Mouse (Mus musculus) gastrocnemius, postnatal 36 days (tissue): Measurements from ENCODE around the gene Cryba1. TPM values are rescaled to one million over a fixed set of nuclear protein-coding genes. Genes with fewer than 3 reads are reported as not detected.
"Not testable (repeated sequence)": the region's sequence is repeated elsewhere in the genome, so short reads cannot be mapped to it uniquely, and the experiment has no call there.

Source experiments
- DNase-seq, 2 experiments: peaks; one replicate each; pipeline ENCODE4 v3.0.0; 2022
- intact Hi-C: fragments of 180-260 bp; cut with DNase I; formaldehyde crosslinking; loops from one replicate; pipeline ENCODE4 v1.15.1; 2025
- long read RNA-seq, 2 experiments: library from polyadenylated mRNA; stranded (forward); transcript quantifications; one replicate each; pipeline ENCODE4 v2.0.0; 2021
- total RNA-seq, 2 experiments: library from RNA; stranded (reverse); gene quantifications; 2 replicates each; pipeline ENCODE4 v1.2.3; 2021

Gene Cryba1
- not detected for total RNA-seq
- long read RNA-seq, experiment 1: 0 reads
- long read RNA-seq, experiment 2: 0 reads

- intact Hi-C loops: no loop called here
- no peak for DNase-seq
Observed at GRCm38 (mm10) chr11:77725183-77725582, at the start of gene Cryba1. Gene Cryba1 (minus strand): TSS chr11:77725283.

GRCm38 (mm10) chr11:77771879-77772713, 47.0 kb upstream of the Cryba1 start:
- DNase-seq: no peak
- intact Hi-C loops: no loop called here

- intact Hi-C loops: no loop called here
- DNase-seq: no peak
Observed at GRCm38 (mm10) chr11:77770346-77770745, 45.3 kb upstream of the Cryba1 start.

- intact Hi-C loops: no loop called here
- no peak for DNase-seq
Observed at GRCm38 (mm10) chr11:77769496-77769895, 44.4 kb upstream of the Cryba1 start.

DNA sequence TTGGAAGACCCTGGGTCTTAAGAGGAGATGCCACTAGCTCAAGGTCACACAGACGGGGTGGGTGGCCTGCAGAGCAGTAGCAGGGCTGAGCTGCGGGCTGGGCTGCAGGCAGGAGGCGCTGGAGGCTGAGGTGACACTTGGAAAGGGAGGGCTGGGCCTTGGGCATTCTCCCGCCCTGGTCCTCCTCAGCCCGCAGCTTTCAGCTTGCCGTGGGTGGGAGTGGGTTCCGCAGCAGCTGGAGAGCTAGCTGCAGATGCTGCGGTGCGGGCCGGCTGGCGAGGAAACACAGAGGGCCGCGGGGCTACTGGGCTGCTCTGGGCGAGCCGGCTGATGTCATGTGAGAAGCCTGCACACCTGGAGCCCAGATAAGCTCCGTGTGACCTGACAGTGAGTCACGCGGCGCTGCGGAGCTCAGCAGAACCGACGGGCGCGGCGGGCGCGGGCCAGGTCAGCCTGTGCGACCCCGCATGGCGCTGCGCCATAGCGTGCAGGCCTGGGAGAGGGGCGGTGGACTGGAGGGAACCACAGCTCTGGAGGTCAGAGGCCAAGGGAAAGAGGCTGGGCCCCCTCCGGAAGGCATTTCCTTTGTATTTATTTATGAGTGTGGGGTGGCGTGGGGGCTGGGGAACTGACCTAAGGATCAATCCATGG, 41.4 kb upstream of the Cryba1 start:
- DNase-seq: no peak
- intact Hi-C loops: no loop called here

DNA sequence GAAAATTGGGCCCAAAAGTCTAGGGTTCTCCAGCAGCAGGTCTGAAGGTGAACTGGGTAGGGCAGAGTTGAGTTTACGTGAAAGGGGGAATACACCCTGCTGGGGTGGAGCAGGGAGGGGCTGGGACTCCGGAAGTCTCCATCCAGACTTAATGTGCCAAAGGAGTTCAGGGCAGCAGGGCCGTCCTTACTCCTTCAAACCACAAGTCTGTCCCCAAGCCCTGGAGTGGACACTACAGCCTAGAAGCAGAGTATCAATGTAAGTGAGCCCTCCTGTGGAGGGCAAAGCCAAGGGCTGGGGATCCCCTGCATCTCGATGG, 40.3 kb upstream of the Cryba1 start:
- intact Hi-C loops: loop anchor here (2.0 kb wide), 1 partner anchor 27 kb away; no protein-coding TSS in a partner anchor
- no peak for DNase-seq

DNA sequence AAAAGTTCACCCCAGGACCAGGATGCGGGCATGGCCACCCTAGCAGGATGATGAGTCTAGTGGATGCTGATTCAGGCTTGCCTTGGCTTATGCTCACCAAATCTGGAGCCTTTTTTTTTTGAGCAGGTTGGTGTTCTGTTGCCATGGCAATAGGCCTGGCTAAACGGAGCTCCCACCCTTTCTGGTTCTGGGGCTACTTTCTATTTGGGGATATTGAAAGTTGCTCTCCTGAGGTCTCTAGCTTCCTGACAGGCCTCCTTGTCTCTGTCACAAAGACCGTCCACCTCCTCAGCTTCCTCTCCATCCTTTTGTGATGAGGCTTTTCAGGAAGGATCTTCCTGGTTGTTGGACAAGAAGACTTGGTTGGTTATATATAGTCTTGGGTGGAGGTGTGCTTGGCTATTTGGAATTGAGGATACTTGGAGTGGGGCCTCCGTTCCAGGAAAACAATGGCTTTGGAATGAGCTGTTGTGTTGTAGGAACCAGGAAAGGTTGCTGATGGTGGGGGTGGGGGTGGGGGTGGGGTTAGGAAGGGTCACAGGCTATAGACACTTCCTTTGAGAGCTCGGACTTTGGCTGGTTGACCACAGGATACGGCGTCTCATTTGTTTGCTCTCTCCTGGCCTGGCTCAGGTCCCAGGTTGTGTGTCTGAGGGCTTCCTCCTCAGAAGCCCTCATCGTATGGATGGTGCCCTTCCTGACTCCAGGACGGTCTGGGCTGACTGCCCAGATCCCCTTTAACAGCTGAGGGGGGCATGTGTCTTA, 39.8 kb upstream of the Cryba1 start:
- intact Hi-C loops: loop anchor here (2.0 kb wide), 1 partner anchor 28 kb away; no protein-coding TSS in a partner anchor

DNA sequence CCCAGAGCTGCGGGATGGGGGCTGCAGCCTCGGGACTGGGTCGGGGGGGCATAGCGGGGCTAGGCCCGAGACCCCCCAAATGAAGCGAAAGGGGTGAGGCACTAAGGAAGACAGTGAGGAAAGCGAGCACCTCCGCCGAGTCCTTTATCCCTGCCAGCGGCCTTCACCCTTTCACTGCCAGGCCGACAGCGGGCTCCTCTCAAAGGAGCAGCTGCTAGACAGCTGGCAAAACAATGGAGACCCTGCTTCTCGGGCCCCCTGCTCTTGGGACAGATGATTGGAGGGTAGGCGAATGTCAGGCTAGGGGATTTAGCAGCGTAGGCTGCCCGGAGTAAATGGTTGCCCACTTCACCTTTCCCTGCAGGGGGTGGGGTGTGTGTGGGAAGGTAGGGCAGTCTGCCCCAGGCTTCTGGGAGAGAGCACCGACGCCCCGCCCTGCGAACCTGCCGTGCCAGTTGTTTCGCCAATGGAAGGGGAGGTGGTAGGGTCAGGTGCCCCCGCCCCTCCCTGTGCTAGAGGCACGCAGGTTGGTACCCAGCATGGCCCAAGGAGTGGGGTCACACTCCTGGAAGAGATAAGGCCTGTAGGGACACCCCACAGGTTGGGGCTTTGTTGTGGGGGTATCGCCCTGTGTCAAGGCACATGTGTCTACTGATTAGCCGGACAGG, 38.7 kb upstream of the Cryba1 start:
- DNase-seq: no peak

More for the DNA sequence above, 39.8 kb upstream of the Cryba1 start:
- no peak for DNase-seq

GRCm38 (mm10) chr11:77762783-77763672, 37.9 kb upstream of the Cryba1 start, which contains the start of gene Myo18a:
Gene Myo18a (plus strand): TSS chr11:77763246.
- DNase-seq: peak; percentile 76 to 82
- intact Hi-C loops: no loop called here

More for the DNA sequence above, 38.7 kb upstream of the Cryba1 start:
- intact Hi-C loops: loop anchor here (2.0 kb wide), 1 partner anchor 29 kb away; no protein-coding TSS in a partner anchor

- intact Hi-C loops: no loop called here
- no peak for DNase-seq
Observed at GRCm38 (mm10) chr11:77760031-77760430, 34.9 kb upstream of the Cryba1 start.

DNA sequence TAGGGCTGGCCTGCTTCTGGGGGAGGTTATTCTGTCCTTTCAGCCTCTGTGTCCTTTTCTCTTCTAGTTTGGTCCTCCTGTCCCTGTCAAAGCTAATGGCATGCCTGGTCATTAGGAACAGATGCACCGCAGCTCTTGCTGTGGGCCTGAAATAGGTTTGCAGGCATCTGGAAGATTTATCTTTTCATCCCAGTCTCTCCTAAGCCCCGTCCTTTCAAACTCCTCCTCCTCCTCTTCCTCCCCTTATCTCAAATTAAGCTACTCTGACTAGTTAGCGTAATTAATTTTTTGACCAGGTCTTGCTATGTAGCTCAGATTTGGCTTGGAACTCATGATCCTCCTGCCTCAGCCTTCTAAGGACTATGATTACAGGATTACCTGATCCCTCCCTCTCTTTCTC, 28.4 kb upstream of the Cryba1 start:
- DNase-seq: no peak
- intact Hi-C loops: no loop called here

DNA sequence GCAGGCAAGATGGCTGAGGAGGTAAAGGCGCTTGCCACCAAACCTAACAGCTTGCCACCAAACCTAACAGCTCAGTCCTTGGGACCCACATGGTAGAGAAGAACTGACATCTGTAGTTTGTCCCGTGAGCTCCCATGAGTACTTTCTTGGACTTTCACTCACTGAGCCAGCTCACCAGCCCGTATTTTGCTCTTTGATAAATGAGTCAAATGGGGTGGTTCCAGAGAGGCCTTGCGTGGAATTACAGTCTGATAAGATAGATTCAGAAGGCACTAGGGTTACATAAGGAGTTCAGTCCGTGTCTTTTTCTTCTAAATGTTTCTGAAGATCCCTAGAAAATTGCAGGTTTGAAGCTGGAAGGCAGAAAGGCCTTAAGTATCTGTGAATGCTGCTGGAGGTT, 27.4 kb upstream of the Cryba1 start:
- no peak for DNase-seq
- intact Hi-C loops: no loop called here

GRCm38 (mm10) chr11:77748996-77749395, 23.9 kb upstream of the Cryba1 start:
- intact Hi-C loops: no loop called here
- DNase-seq: no peak

DNA sequence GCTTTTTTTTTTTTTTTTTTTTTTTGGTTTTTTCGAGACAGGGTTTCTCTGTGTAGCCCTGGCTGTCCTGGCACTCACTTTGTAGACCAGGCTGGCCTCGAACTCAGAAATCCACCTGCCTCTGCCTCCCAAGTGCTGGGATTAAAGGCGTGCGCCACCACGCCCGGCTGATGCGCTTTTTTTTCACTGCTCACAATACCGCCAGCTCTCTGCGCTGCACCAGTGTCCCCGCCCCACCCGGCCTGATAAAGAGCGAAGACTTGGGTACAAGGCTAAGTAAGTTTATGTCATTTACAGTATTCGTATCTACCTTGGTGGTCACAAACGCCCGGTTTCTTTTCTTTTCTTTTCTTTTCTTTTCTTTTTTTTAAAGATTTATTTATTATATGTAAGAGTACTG, 22.0 kb upstream of the Cryba1 start:
- intact Hi-C loops, DNase-seq: not testable (repeated sequence)

DNA sequence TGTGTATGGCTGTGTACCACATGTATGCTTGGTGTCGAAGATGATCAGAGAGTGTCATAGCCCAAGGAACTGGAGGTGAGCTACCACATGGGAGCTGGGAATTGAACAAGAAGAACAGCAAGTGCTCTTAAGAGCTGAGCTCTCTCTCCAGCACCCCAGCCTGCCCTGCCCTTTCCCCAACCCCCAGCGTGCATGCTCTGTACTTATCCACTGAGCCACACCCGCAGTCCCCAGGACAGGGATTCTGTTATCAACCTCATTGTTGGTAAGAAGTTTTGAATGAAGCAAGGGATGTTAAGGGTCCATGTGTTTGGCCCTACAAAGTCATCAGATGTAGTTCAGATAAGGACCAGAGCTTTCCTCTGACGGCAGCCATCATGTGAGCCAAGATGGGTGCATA, 21.6 kb upstream of the Cryba1 start:
- intact Hi-C loops: no loop called here
- no peak for DNase-seq

- no peak for DNase-seq
- intact Hi-C loops: no loop called here
Observed at GRCm38 (mm10) chr11:77743966-77744365, 18.9 kb upstream of the Cryba1 start.

DNA sequence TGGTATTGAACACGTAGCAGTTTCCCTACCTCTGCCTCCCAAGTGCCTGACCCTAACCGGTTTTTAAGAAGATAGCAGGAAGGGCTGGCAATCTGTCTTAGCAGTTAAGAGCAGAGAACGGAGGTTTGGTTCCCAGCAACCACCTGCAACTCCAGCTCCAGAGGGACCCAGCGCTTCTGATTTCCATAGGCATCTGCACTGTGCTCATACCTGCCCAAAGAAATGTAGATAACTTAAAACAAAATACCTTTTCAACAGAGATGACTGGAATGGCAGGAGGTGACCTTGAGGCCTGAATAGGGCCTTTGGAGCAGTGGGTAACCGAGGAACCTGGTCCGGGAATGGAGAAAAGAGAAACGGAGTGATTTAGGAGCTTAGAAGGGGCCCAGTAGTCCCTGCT, 13.5 kb upstream of the Cryba1 start:
- no peak for DNase-seq
- intact Hi-C loops: loop anchor here (5.0 kb wide), 1 partner anchor 234 kb away; no protein-coding TSS in a partner anchor

DNA sequence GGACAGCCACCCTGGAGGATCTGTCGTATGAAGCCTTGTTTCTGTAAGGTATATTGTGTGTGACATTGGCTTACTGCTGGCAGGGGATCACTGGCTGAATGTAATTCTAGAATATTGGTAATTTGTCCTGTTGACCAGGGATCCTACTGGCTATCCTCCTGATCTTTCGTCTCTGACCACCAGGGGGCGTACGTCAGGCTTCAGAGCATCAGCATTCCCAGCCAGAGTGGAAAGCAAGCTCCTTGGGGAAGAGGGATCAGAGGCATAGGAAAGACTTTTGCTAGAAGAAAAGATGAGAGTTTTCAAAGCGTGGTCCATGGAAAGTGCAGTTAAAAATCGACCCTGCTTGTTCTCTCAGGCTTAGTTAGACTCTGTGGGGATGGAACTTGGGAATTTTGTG, 12.2 kb upstream of the Cryba1 start:
- DNase-seq: peak; percentile 76 to 83
- intact Hi-C loops: loop anchor here (5.0 kb wide), 1 partner anchor 235 kb away; no protein-coding TSS in a partner anchor

- intact Hi-C loops: no loop called here
- no peak for DNase-seq
Observed at GRCm38 (mm10) chr11:77728587-77728986, 3.5 kb upstream of the Cryba1 start.
